Mouse (Mus musculus) splenic B cell, adult 2 months (primary cell): Measurements from ENCODE around the gene Arsa.
A peak's percentile ranks its signal among the peaks of the same experiment; 100 is the strongest.

ENCODE experiments used
- DNase-seq: peaks from one replicate; pipeline ENCODE4 v3.0.0-alpha.2; 2011; ENCODE audit warnings: low read depth, low spot score
- H3K27me3 ChIP-seq: 2 replicates; pipeline ENCODE4 v1.6.1; 2012; ENCODE audit warnings: mild to moderate bottlenecking, low read length, moderate library complexity, mixed read lengths; ENCODE audit not compliant: control insufficient read depth, poor library complexity, insufficient read depth, severe bottlenecking
- H3K36me3 ChIP-seq: 2 replicates; pipeline ENCODE4 v1.6.1; 2012; ENCODE audit warnings: mild to moderate bottlenecking, low read length, moderate library complexity, mixed read lengths; ENCODE audit not compliant: control insufficient read depth, poor library complexity, insufficient read depth, severe bottlenecking

Gene Arsa

GRCm38 (mm10) chr15:89475293-89475600 is 2.0 kb downstream of the Arsa start:
- H3K36me3 ChIP-seq = no peaks in the 10 kb centered on the region; the same call in 1 of the 2 replicates
- no peak for DNase-seq
- H3K27me3 ChIP-seq = no peaks in the 10 kb centered on the region

DNA sequence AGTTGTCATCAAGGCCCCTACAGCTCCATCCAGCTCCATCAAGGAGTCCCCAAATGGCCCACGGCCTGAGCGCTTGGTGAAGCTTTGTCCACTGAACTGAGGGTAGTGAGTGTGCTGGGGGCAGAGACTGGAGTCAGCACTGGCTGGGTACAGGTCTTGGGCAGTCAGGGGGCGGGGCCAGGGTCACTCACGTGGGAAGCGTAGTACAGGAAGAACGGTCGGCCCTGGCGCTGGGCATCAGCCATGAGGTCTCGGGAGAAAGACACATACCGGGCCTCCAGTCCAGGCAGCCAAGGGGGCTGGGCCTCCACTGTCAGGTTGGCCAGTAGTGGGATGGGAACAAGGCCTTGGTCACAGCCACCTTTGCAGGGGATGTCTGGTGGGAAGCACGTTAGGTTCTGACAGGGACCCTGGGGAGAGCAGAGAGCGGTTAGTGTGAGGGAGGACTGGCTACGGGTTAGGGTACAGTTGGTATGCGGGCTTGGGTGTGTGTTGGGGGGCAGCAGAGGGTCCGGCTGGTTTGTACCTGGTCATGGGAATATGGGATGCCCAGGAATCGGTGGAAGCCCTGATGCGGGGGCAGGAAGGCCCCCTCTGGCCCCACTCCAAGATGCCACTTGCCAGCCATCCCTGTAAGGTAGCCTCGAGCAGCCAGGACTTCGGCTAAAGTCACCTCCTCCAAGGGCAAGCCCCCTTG is 2.5 kb downstream of the Arsa start:
- H3K27me3 ChIP-seq = no peaks in the 10 kb centered on the region; the same call in 1 of the 2 replicates
- H3K36me3 ChIP-seq = no peaks in the 10 kb centered on the region; the same call in 1 of the 2 replicates
- DNase-seq = no peak

DNA sequence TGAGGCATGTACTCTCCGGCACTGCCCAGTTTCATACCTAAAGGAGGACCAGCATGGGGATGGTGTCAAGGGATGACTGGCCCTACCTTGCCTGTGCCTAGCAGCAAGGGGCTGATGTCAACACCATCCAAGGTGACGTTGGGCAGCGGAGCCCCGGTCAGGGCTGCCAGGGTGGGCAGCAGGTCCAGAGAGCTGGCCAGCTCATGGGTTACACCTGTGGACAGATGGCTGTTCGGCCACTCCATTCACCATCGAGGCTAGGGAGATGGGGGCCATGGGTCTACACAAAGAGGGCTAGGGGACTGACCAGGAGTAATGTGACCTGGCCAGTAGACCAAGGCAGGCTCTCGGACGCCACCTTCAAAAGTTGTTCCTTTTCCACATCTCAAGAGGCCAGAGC is 3.3 kb downstream of the Arsa start:
- DNase-seq = no peak
- Histone ChIP-seq H3K27me3 (no peaks in the 10 kb centered on the region; the same call in 1 of the 2 replicates), H3K36me3 (no peaks in the 10 kb centered on the region; the same call in 1 of the 2 replicates)

- Histone ChIP-seq H3K36me3 (no peaks in the 10 kb centered on the region; the same call in 1 of the 2 replicates), H3K27me3 (no peaks in the 10 kb centered on the region; the same call in 1 of the 2 replicates)
- no peak for DNase-seq
Observed at GRCm38 (mm10) chr15:89473370-89473769, 3.9 kb downstream of the Arsa start.

- DNase-seq = no peak
- Histone ChIP-seq H3K36me3 (no peaks in the 10 kb centered on the region; the same call in 1 of the 2 replicates), H3K27me3 (no peaks in the 10 kb centered on the region; the same call in 1 of the 2 replicates)
Observed at GRCm38 (mm10) chr15:89471476-89471875, 5.7 kb downstream of the Arsa start.

- H3K27me3 ChIP-seq = no peaks in the 10 kb centered on the region; the same call in 1 of the 2 replicates
- H3K36me3 ChIP-seq = no peaks in the 10 kb centered on the region; the same call in 1 of the 2 replicates
- DNase-seq = peak; percentile 53
Observed at GRCm38 (mm10) chr15:89468577-89468976, 8.6 kb downstream of the Arsa start.

- no peak for DNase-seq
- no peaks in the 10 kb centered on the region; the same call in 1 of the 2 replicates for H3K27me3 ChIP-seq
- no peaks in the 10 kb centered on the region for H3K36me3 ChIP-seq
Observed at GRCm38 (mm10) chr15:89465052-89465451, 12.2 kb downstream of the Arsa start.

DNA sequence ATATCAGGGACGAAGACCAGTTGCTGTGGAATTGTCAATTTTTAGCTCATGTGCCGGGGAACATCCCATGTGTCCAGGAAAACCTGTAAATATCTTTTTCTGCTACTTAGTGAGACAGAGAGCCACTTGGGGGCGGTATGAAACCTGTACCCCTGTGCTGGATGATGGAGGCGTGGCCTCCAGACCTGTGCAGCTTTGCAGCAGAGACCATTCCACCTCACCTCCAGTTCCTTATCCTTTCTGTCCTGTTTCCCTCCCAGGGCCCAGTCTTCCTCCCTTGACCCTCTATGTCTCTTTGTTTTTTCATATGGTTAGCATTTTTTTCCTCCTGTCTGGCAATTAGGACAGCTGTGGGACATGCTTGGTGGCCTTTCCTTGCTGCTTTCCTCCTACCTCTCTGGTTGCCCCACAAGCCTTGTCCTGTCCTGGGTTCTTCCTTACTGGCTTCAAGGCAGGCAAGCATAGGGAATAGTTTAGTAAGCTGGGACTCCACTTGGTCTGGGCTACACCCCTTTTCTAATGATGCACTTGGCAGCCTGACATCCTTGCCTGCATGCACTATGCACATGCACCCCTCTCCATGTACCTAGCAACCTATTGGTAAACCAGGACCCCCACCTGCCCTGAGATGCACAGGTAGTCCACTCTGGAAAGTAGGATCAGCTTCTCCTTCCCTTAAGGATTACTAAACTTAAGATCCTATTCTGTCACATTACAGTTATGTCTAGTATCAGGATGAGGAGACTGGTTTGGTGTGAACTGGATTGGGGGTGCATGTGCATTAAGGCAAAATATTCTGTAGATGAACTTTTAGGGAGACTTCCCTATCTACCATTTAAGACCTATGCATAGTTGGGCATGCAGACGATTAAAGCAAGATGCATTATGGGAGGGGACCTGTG is 13.6 kb downstream of the Arsa start:
- H3K27me3 ChIP-seq = no peaks in the 10 kb centered on the region
- no peaks in the 10 kb centered on the region for H3K36me3 ChIP-seq
- DNase-seq = peak; percentile 30

DNA sequence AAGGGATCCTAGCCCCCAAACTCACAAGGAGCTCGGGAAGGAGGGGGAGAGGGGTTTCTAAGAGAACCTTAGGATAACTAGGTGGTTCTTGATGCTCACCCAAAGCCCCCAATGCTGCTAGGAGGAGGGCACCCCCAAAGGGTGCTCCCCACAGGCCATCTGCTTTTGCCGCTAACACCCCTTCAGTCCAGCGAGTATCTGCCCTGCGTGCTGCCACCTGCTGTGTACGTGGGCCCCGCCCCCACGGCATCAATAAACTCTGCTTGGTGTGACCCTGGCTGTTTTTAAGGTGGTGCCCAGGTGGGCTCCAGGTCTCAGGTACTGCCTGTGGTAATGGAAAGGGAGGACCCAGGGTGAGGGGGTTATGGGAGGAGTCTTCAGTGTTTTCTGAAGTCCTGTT is 15.0 kb downstream of the Arsa start:
- H3K36me3 ChIP-seq = no peaks in the 10 kb centered on the region

GRCm38 (mm10) chr15:89461321-89461720 is 15.9 kb downstream of the Arsa start:
- DNase-seq = no peak
- Histone ChIP-seq H3K27me3 (no peaks in the 10 kb centered on the region), H3K36me3 (no peaks in the 10 kb centered on the region)

More for the DNA sequence above, 15.0 kb downstream of the Arsa start:
- DNase-seq = no peak
- no peaks in the 10 kb centered on the region for H3K27me3 ChIP-seq

- no peak for DNase-seq
- H3K27me3 ChIP-seq = no peaks in the 10 kb centered on the region
- no peaks in the 10 kb centered on the region for H3K36me3 ChIP-seq
Observed at GRCm38 (mm10) chr15:89460298-89460697, 16.9 kb downstream of the Arsa start.

GRCm38 (mm10) chr15:89459821-89460220 is 17.4 kb downstream of the Arsa start:
- no peaks in the 10 kb centered on the region for H3K36me3 ChIP-seq
- no peaks in the 10 kb centered on the region for H3K27me3 ChIP-seq
- no peak for DNase-seq

GRCm38 (mm10) chr15:89458942-89459341 is 18.3 kb downstream of the Arsa start:
- Histone ChIP-seq H3K27me3 (no peaks in the 10 kb centered on the region), H3K36me3 (no peaks in the 10 kb centered on the region)
- peak; percentile 63 for DNase-seq

DNA sequence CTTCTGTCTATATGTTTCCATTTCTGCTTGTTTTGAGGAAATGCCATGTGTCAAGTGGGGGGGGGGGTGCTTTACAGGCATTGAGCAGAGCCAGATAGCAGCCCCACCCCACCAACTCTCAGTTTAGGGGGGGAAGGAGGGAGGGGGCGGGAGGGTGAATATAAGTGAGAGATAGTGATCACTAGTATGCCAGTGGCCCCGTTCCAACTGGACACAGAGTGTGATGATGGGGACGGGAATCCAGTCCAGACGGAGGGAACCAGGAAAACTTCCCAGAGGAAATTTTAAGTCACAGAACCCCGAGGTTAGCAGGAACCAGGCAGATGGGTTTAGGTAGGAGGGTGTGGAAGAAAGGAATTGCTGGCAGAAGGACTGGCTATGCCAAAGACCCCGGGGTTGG is 21.6 kb downstream of the Arsa start:
- H3K27me3 ChIP-seq = no peaks in the 10 kb centered on the region
- DNase-seq = no peak
- no peaks in the 10 kb centered on the region for H3K36me3 ChIP-seq

GRCm38 (mm10) chr15:89454857-89455256 is 22.4 kb downstream of the Arsa start:
- H3K27me3 ChIP-seq = no peaks in the 10 kb centered on the region
- H3K36me3 ChIP-seq = no peaks in the 10 kb centered on the region
- DNase-seq = no peak
